In genomic region chr3:79591793-79592471, GRCm38 (mm10) we compare ENCODE assay signal across 7 mouse cellular contexts. TPM values are rescaled to one million over a fixed set of nuclear protein-coding genes. Genes with fewer than 3 reads are reported as not detected.
DNase-seq lines count a peak whose midpoint lies in the region; ATAC-seq and TF ChIP-seq lines count a peak whose summit lies in the region.

No protein-coding gene starts in this region.

- peak overlapping the region; percentile 89 for H3K27ac ChIP-seq in lung, embryonic 16.5 days (ENCODE audit: low read length)
- H3K27ac ChIP-seq in embryonic facial prominence, embryonic 15.5 days (replicated peaks), result peak overlapping the region; percentile 91
- H3K27ac ChIP-seq in limb, embryonic 11.5 days (replicated peaks; ENCODE audit: low read depth, low read length), result peak overlapping the region; percentile 67; the same call in 1 of the 2 replicates
- no peak overlapping the region for H3K27ac ChIP-seq in small intestine, adult 2 months (ENCODE audit: insufficient read depth, low read depth, low read length)

- ATAC-seq in lung, embryonic 16.5 days (ENCODE audit: low read depth), result peak; percentile 26
- ATAC-seq in embryonic facial prominence, embryonic 15.5 days (ENCODE audit: insufficient number of reproducible peaks, low FRiP score, low TSS enrichment, low read depth), result no peak
- no peak for ATAC-seq in limb, embryonic 11.5 days (ENCODE audit: insufficient number of reproducible peaks, low FRiP score, low TSS enrichment, low read depth)

- no peak for DNase-seq in lung, postnatal 14 days
- no peak for DNase-seq in limb, embryonic 11.5 days (ENCODE audit: low spot score)
- no peak for DNase-seq in thymus, postnatal 4 days
- DNase-seq in cerebellum, adult 18-20 months, result no peak

- peak overlapping the region; percentile 91 for H3K4me3 ChIP-seq in lung, embryonic 16.5 days (ENCODE audit: low read length)
- H3K4me3 ChIP-seq in embryonic facial prominence, embryonic 15.5 days (replicated peaks), result peak overlapping the region; percentile 94
- peak overlapping the region; percentile 58 for H3K4me3 ChIP-seq in limb, embryonic 11.5 days (ENCODE audit: low read depth, low read length)
- H3K4me3 ChIP-seq in small intestine, adult 2 months (ENCODE audit: low read depth, low read length), result peak overlapping the region; percentile 93

- H3K9ac ChIP-seq in lung, embryonic 16.5 days (ENCODE audit: low read length), result peak overlapping the region; percentile 93
- peak overlapping the region; percentile 83 for H3K9ac ChIP-seq in embryonic facial prominence, embryonic 15.5 days
- peak overlapping the region; percentile 68 for H3K9ac ChIP-seq in limb, embryonic 11.5 days (ENCODE audit: low read length)

- H3K9me3 ChIP-seq in lung, embryonic 16.5 days (ENCODE audit: control insufficient read depth, low read length), result no peaks in the 10 kb centered on the region
- H3K9me3 ChIP-seq in embryonic facial prominence, embryonic 15.5 days (replicated peaks), result no peaks in the 10 kb centered on the region
- H3K9me3 ChIP-seq in limb, embryonic 11.5 days (ENCODE audit: control insufficient read depth, low read length), result no peaks in the 10 kb centered on the region

- peak overlapping the region; percentile 86 for H3K4me2 ChIP-seq in lung, embryonic 16.5 days (ENCODE audit: low read depth, low read length)
- H3K4me2 ChIP-seq in embryonic facial prominence, embryonic 15.5 days (replicated peaks), result peak overlapping the region; percentile 58
- peak overlapping the region; percentile 63 for H3K4me2 ChIP-seq in limb, embryonic 11.5 days (ENCODE audit: low read depth, severe bottlenecking)

- H3K36me3 ChIP-seq in lung, embryonic 16.5 days (ENCODE audit: control insufficient read depth, insufficient read depth, low read length), result peaks cover 15% of the 10 kb centered on the region
- peaks cover 22% of the 10 kb centered on the region for H3K36me3 ChIP-seq in embryonic facial prominence, embryonic 15.5 days
- peaks cover 7% of the 10 kb centered on the region; the same call in 1 of the 2 replicates for H3K36me3 ChIP-seq in limb, embryonic 11.5 days (ENCODE audit: control insufficient read depth, insufficient read depth, low read length)
- H3K36me3 ChIP-seq in small intestine, adult 2 months (ENCODE audit: control insufficient read depth, insufficient read depth, low read length), result peaks cover 17% of the 10 kb centered on the region

- peaks cover 10% of the 10 kb centered on the region for H3K4me1 ChIP-seq in lung, embryonic 16.5 days (replicated peaks; ENCODE audit: control insufficient read depth, insufficient read depth, low read length)
- peaks cover 11% of the 10 kb centered on the region for H3K4me1 ChIP-seq in embryonic facial prominence, embryonic 15.5 days
- H3K4me1 ChIP-seq in limb, embryonic 11.5 days (ENCODE audit: control insufficient read depth, insufficient read depth, low read length), result 0 out of 2 replicates have a peak, but pooled peaks cover 3% of the 10 kb centered on the region
- H3K4me1 ChIP-seq in small intestine, adult 2 months (ENCODE audit: control insufficient read depth, insufficient read depth, insufficient read length, low read length), result peaks cover under 1% of the 10 kb centered on the region; the same call in 1 of the 2 replicates

- 1% methylated on average over 15 of the region's 15 CpGs for WGBS in lung, embryonic 16.5 days
- WGBS in embryonic facial prominence, embryonic 15.5 days, result 4% methylated on average over 15 of the region's 15 CpGs
- 6% methylated on average over 15 of the region's 15 CpGs for WGBS in limb, embryonic 11.5 days
- under 1% methylated on average over 15 of the region's 15 CpGs for WGBS in small intestine, adult 2 months

- no peak for TF ChIP-seq POLR2A in small intestine, adult 2 months (IDR thresholded peaks at IDR 0.05; ENCODE audit: low read depth, low read length)

- TF ChIP-seq CTCF in small intestine, adult 2 months (IDR thresholded peaks at IDR 0.05; ENCODE audit: extremely low read depth, insufficient read length, insufficient replicate concordance, low read depth, low read length), result no peak

- no peaks in the 10 kb centered on the region for H3K27me3 ChIP-seq in lung, embryonic 16.5 days (ENCODE audit: control insufficient read depth, insufficient read depth, low read depth, low read length)
- H3K27me3 ChIP-seq in embryonic facial prominence, embryonic 15.5 days, result no peaks in the 10 kb centered on the region
- no peaks in the 10 kb centered on the region for H3K27me3 ChIP-seq in limb, embryonic 11.5 days (ENCODE audit: control insufficient read depth, insufficient read depth, low read length)
- H3K27me3 ChIP-seq in small intestine, adult 2 months (ENCODE audit: control insufficient read depth, insufficient read depth, low read length), result no peaks in the 10 kb centered on the region

RNA-seq across cellular contexts. Expression of gene Ppid, which starts 0.8 kb away (rescaled TPM):
- polyA plus RNA-seq in lung, embryonic 16.5 days (2015; fragmentation: Nextera tagmentation; extraction: Ambion mirVana), result 150 and 152 TPM in 2 replicates
- polyA plus RNA-seq in embryonic facial prominence, embryonic 15.5 days (2015; fragmentation: Nextera tagmentation; extraction: Ambion mirVana), result 148 and 158 TPM in 2 replicates
- polyA plus RNA-seq in limb, embryonic 11.5 days (2014; fragmentation: Nextera tagmentation; extraction: Ambion mirVana), result 237 and 250 TPM in 2 replicates
- 0.50 and 0.86 TPM in 2 replicates for polyA plus RNA-seq in small intestine, adult 2 months (2012; rRNA removed)

RNA-seq across cellular contexts. Expression of gene Fnip2, which starts 24.3 kb away (rescaled TPM):
- polyA plus RNA-seq in lung, embryonic 16.5 days (2015; fragmentation: Nextera tagmentation; extraction: Ambion mirVana), result 3.2 and 3.5 TPM in 2 replicates
- polyA plus RNA-seq in embryonic facial prominence, embryonic 15.5 days (2015; fragmentation: Nextera tagmentation; extraction: Ambion mirVana), result 3.5 and 3.7 TPM in 2 replicates
- polyA plus RNA-seq in limb, embryonic 11.5 days (2014; fragmentation: Nextera tagmentation; extraction: Ambion mirVana), result 5.1 and 6.6 TPM in 2 replicates
- polyA plus RNA-seq in small intestine, adult 2 months (2012; rRNA removed), result 1.2 and 1.6 TPM in 2 replicates

RNA-seq across cellular contexts. Expression of gene 4930579G24Rik, which starts 36.9 kb away (rescaled TPM):
- polyA plus RNA-seq in lung, embryonic 16.5 days (2015; fragmentation: Nextera tagmentation; extraction: Ambion mirVana), result 28.3 and 32.0 TPM in 2 replicates
- 31.9 and 34.8 TPM in 2 replicates for polyA plus RNA-seq in embryonic facial prominence, embryonic 15.5 days (2015; fragmentation: Nextera tagmentation; extraction: Ambion mirVana)
- 36.9 and 38.9 TPM in 2 replicates for polyA plus RNA-seq in limb, embryonic 11.5 days (2014; fragmentation: Nextera tagmentation; extraction: Ambion mirVana)
- polyA plus RNA-seq in small intestine, adult 2 months (2012; rRNA removed), result 0.50 and 0.57 TPM in 2 replicates

RNA-seq across cellular contexts. Expression of gene Etfdh, which starts 37.4 kb away (rescaled TPM):
- 56.3 and 56.9 TPM in 2 replicates for polyA plus RNA-seq in lung, embryonic 16.5 days (2015; fragmentation: Nextera tagmentation; extraction: Ambion mirVana)
- polyA plus RNA-seq in embryonic facial prominence, embryonic 15.5 days (2015; fragmentation: Nextera tagmentation; extraction: Ambion mirVana), result 49.2 and 54.6 TPM in 2 replicates
- 46.6 and 47.1 TPM in 2 replicates for polyA plus RNA-seq in limb, embryonic 11.5 days (2014; fragmentation: Nextera tagmentation; extraction: Ambion mirVana)
- polyA plus RNA-seq in small intestine, adult 2 months (2012; rRNA removed), result 12.9 and 75.5 TPM in 2 replicates

Comparison
In these comparisons a context has a peak if more than half of its experiments do, and no peak if none do; other contexts are left out.
1. RNA of gene Ppid, which starts 0.8 kb away (polyA plus RNA-seq): 237 to 250 TPM in limb, embryonic 11.5 days, 148 to 158 TPM in embryonic facial prominence, embryonic 15.5 days and 150 to 152 TPM in lung, embryonic 16.5 days; 0.50 to 0.86 TPM in small intestine, adult 2 months; every median in the first group is over 10 times any median in the second.
2. RNA of gene 4930579G24Rik, which starts 36.9 kb away (polyA plus RNA-seq): 36.9 to 38.9 TPM in limb, embryonic 11.5 days, 31.9 to 34.8 TPM in embryonic facial prominence, embryonic 15.5 days and 28.3 to 32.0 TPM in lung, embryonic 16.5 days; 0.50 to 0.57 TPM in small intestine, adult 2 months; every median in the first group is over 10 times any median in the second.
3. Peak in every context shown above with its lines, with median percentiles within 50 percentile points of each other: H3K4me2 ChIP-seq, H3K4me3 ChIP-seq and H3K9ac ChIP-seq.